Mouse (Mus musculus) heart, adult 2 months (tissue): ENCODE data around the gene Pgpep1. TPM values are rescaled to one million over a fixed set of nuclear protein-coding genes. Genes with fewer than 3 reads are reported as not detected.

ENCODE experiments used
- DNase-seq, 2 experiments: peaks; one replicate each; pipeline ENCODE4 v3.0.0; 2021
- H3K27ac ChIP-seq: fragments of 200-600 bp; 2 replicates; pipeline ENCODE4 v1.8.1; 2022
- H3K27me3 ChIP-seq: fragments of 200-500 bp; 2 replicates; pipeline ENCODE4 v1.6.1; 2012; ENCODE audit warnings: mild to moderate bottlenecking, low read length, inconsistent platforms, mixed read lengths; ENCODE audit not compliant: control insufficient read depth, insufficient read depth
- H3K36me3 ChIP-seq: fragments of 200-500 bp; 2 replicates; pipeline ENCODE4 v1.6.1; 2012; ENCODE audit warnings: low read length, inconsistent platforms; ENCODE audit not compliant: control insufficient read depth, insufficient read depth
- H3K4me1 ChIP-seq: fragments of 200-500 bp; 2 replicates; pipeline ENCODE4 v1.6.1; 2011; ENCODE audit warnings: low read length; ENCODE audit not compliant: control insufficient read depth, insufficient read depth
- H3K4me3 ChIP-seq: fragments of 200-600 bp; 2 replicates; pipeline ENCODE4 v1.8.1; 2022
- H3K79me2 ChIP-seq: fragments of 200-500 bp; replicated peaks from 2 replicates; pipeline ENCODE4 v1.6.1; 2012; ENCODE audit warnings: mild to moderate bottlenecking, inconsistent platforms, low read length, moderate library complexity, mixed read lengths; ENCODE audit not compliant: control insufficient read depth, insufficient read depth
- H3K9ac ChIP-seq: fragments of 200-500 bp; 2 replicates; pipeline ENCODE4 v1.6.1; 2012; ENCODE audit warnings: low read depth, mild to moderate bottlenecking, control low read depth, inconsistent platforms, low read length, mixed read lengths
- CTCF ChIP-seq: fragments of 200-600 bp; IDR thresholded peaks from 2 replicates; pipeline ENCODE4 v1.8.1; 2022; ENCODE audit warnings: antibody characterized with exemption, mild to moderate bottlenecking, moderate library complexity
- EP300 ChIP-seq: fragments of 200-500 bp; IDR thresholded peaks from 2 replicates; pipeline ENCODE4 v1.6.1; 2011; ENCODE audit warnings: low read depth, low read length, control low read depth; ENCODE audit not compliant: insufficient read depth
- POLR2A ChIP-seq: fragments of 200-500 bp; IDR thresholded peaks from 2 replicates; pipeline ENCODE4 v1.6.1; 2011; ENCODE audit warnings: mild to moderate bottlenecking, low read depth, low read length, control low read depth; ENCODE audit not compliant: insufficient read depth
- whole genome bisulfite sequencing: fragments of 180-500 bp; shearing (Covaris S2); methylation state at CpG from one replicate; pipeline ENCODE4 v1.1.7; 2018; 5-methylcytosine and 5-hydroxymethylcytosine counted together
- intact Hi-C: fragments of 180-260 bp; cut with DNase I; formaldehyde crosslinking; loops from one replicate; pipeline ENCODE4 v1.15.1; 2025
- polyA plus RNA-seq: library from polyadenylated mRNA; depleted of rRNA; stranded (reverse); fragments of >200 nt; gene quantifications from 2 replicates; pipeline ENCODE4 v1.2.3, GENCODE M21; 2012
- total RNA-seq, 2 experiments: library from RNA; stranded (reverse); gene quantifications; 2 replicates each; pipeline ENCODE4 v1.2.3; 2021

The Pgpep1 gene
- total and polyA plus RNA-seq, 3 experiments = 35.5 to 48.4 (median 39.7) TPM

DNA sequence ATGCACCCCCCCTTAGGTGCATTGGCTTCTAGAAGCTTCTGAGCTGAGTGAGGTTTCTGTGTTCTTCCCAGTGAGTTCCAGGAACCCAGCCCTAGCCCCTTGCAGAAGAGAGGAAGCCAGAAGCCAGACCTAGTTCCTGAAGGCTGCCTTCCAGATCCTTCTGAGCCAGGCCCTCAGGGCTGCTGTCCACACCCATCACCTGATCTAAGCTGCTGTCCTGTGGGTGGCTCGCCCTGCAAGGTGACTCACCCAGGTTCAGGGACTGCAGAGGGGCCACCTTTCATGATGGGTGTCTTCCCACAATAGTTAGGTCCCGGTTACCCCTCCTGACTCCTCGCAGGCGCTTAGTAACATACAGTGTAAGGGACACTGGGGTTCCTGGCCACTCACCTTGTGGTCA, 19.2 kb upstream of the Pgpep1 start:
- Histone ChIP-seq H3K4me3 (no peak overlapping the region), H3K9ac (no peak overlapping the region), H3K27me3 (no peaks in the 10 kb centered on the region), H3K27ac (peak overlapping the region; percentile 64), H3K4me1 (peaks cover 16% of the 10 kb centered on the region), H3K79me2 (no peaks in the 10 kb centered on the region), H3K36me3 (no peaks in the 10 kb centered on the region)
- no peak for DNase-seq
- 84% methylated on average over 4 of the region's 4 CpGs for WGBS
- intact Hi-C loops = no loop called here
- TF ChIP-seq POLR2A (no peak), CTCF (no peak), EP300 (no peak)

DNA sequence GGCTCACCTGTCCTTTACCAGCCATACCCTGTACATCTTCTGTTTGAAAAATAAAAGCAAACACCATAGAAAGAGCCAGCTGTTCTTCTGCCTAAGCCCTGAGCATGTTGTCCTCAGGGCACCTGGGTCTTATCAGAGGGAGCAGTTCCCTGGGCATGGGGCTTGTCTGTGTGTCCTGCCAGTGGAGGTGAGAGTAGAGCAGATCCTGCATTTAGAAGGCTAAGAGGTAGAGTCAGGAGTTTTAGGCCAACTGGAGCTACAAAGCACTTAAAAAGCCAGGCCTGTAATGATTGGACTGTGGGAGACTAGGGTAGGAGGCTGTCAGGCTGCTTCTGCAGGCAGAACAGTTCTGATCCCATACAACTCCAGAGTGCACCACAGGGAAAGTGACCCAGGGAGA, 18.5 kb upstream of the Pgpep1 start:
- no peak for TF ChIP-seq CTCF
- no peak for TF ChIP-seq POLR2A
- TF ChIP-seq EP300 = no peak
- Histone ChIP-seq H3K4me3 (no peak overlapping the region), H3K27me3 (no peaks in the 10 kb centered on the region), H3K4me1 (peaks cover 23% of the 10 kb centered on the region), H3K79me2 (no peaks in the 10 kb centered on the region), H3K36me3 (no peaks in the 10 kb centered on the region), H3K9ac (0 out of 2 replicates have a peak overlapping the region, but pooled peaks have one; percentile 15), H3K27ac (peak overlapping the region; percentile 64)
- intact Hi-C loops = no loop called here
- no peak for DNase-seq

DNA sequence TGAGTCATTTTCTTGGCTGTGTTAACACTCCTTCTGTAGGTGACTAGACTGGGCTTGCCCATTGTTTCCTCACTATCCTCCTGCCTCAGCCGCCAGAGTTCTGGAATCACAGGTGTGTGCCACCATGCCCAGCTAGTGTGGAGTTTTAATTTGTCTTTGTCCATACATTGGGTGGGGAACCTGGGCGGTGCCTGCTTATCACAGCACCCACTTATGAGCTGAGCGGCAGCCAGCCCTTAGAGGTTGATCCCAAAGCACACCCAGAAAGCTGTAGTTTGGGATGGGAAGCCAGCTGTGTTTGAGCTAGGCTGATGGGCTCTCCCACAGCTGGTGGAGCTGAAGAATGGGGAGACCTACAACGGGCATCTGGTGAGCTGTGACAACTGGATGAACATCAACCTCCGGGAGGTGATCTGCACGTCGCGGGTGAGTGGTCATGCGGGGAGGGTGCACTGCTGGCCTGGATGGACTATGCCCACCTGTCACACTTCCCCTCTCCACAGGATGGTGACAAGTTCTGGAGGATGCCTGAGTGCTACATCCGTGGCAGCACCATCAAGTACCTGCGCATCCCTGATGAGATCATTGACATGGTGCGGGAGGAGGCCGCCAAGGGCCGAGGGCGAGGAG, 17.4 kb upstream of the Pgpep1 start:
- no peak for TF ChIP-seq CTCF
- no peak for TF ChIP-seq POLR2A
- no peak for TF ChIP-seq EP300
- no peaks in the 10 kb centered on the region for H3K27me3 ChIP-seq
- intact Hi-C loops = no loop called here
- H3K4me1 ChIP-seq = peaks cover 23% of the 10 kb centered on the region
- H3K4me3 ChIP-seq = no peak overlapping the region
- H3K27ac ChIP-seq = no peak overlapping the region
- no peaks in the 10 kb centered on the region for H3K36me3 ChIP-seq
- H3K9ac ChIP-seq = no peak overlapping the region
- H3K79me2 ChIP-seq = no peaks in the 10 kb centered on the region
- 93% methylated on average over 15 of the region's 15 CpGs for WGBS
- no peak for DNase-seq

DNA sequence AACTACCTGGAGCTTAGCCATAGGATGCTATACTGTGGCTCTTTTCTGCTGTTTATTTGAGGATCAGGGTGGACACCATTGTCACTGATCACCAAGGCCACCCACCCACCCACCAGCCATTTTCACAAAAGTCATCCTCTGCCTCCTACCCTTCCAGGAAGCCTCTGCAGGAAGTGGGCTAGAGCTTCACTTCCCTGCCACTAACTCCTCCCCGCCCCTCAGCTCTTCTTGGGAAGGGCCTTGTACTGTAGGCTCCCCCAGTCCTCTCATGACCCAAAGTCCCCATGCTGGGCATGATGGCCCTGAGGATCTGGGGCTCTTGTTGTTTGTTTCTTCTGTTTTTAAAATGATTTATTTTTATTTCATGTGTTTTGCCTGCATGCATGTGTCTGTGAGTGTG, 15.1 kb upstream of the Pgpep1 start:
- 56% methylated on average over 1 of the region's 1 CpGs for WGBS
- intact Hi-C loops = no loop called here
- TF ChIP-seq POLR2A = no peak
- TF ChIP-seq CTCF = no peak
- TF ChIP-seq EP300 = no peak

DNA sequence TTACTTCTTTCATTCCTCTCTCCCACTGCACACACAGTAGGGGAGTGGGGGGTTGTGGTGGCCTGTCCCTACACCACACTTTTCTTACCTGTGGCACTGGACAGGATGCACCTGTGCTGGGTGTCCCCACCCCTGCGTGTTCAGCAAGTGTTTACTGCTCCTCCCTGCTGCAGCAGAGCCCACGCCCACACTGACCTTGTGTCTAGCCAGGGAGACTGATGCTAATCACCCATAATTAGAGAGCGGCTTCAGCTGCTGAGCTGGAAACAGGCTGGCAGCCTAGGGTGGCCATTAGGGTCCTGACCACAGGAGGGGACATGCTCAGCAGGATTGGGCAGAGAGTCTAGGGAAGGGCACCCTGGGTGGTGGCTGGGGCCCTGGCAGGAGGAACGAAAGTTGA, 14.5 kb upstream of the Pgpep1 start:
- peak overlapping the region; percentile 98 for H3K27ac ChIP-seq
- peaks cover 15% of the 10 kb centered on the region for H3K4me1 ChIP-seq
- H3K36me3 ChIP-seq = no peaks in the 10 kb centered on the region
- intact Hi-C loops = no loop called here
- TF ChIP-seq EP300 (no peak), POLR2A (no peak), CTCF (no peak)
- 69% methylated on average over 4 of the region's 4 CpGs for WGBS
- no peaks in the 10 kb centered on the region for H3K79me2 ChIP-seq
- DNase-seq = no peak
- H3K9ac ChIP-seq = no peak overlapping the region
- no peak overlapping the region for H3K4me3 ChIP-seq
- H3K27me3 ChIP-seq = no peaks in the 10 kb centered on the region

More for the DNA sequence above, 15.1 kb upstream of the Pgpep1 start:
- Histone ChIP-seq H3K9ac (no peak overlapping the region), H3K27ac (no peak overlapping the region; the same call in 1 of the 2 replicates), H3K4me3 (no peak overlapping the region), H3K79me2 (no peaks in the 10 kb centered on the region), H3K36me3 (no peaks in the 10 kb centered on the region), H3K4me1 (peaks cover 20% of the 10 kb centered on the region), H3K27me3 (no peaks in the 10 kb centered on the region)
- DNase-seq = no peak

DNA sequence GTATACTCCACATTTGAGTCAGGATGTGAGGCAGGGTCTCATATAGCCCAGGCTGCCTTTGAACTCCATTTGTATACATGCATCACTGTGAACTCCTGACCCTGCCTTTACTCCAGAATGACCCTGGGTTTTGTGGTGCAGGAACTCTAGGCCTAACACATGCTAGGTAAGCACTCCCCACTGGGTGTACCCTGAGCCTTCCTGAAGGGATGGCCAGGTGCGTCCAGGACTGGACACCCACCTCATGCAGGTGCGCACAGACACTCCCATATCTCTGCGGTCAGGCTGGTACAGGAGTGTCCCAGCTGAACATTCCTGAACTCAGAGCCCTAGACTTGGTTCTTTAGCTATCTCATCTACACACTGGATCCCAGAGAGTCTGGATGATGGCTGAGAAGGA, 13.9 kb upstream of the Pgpep1 start:
- no peaks in the 10 kb centered on the region for H3K36me3 ChIP-seq
- TF ChIP-seq POLR2A (no peak), CTCF (no peak), EP300 (no peak)
- H3K4me3 ChIP-seq = peak overlapping the region; percentile 71
- DNase-seq = no peak
- intact Hi-C loops = no loop called here
- no peaks in the 10 kb centered on the region for H3K79me2 ChIP-seq
- no peaks in the 10 kb centered on the region for H3K27me3 ChIP-seq
- peaks cover 11% of the 10 kb centered on the region for H3K4me1 ChIP-seq
- H3K27ac ChIP-seq = peak overlapping the region; percentile 98
- WGBS = 86% methylated on average over 3 of the region's 3 CpGs
- H3K9ac ChIP-seq = peak overlapping the region; percentile 56; the same call in 1 of the 2 replicates
